Mouse (Mus musculus): ENCODE results near the gene Sec14l5.

DNA sequence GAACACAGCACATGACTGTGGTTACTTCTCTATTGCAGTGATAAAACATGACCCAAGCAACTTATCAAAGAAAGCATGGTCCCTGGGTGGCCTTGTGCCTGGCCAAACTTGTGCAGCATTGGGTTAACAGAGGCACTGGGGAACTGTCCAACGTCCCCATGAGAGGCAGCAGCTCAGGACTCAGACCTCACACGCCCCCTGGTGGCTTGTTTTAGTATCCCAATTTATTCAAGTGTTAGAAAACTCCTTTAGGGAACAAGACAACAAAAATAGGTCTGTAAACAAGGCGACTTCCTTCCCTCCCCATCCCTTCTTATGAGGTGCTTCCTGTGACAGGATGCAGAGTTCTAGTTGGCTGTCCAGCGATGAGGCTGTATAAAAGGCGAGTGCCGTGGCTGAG, 48.2 kb downstream of the Sec14l5 start:
- TF ChIP-seq CTCF (IDR thresholded peaks at IDR 0.05; ENCODE audit: insufficient read depth, low read depth, low read length) (0 out of 2 replicates have a peak, but pooled peaks have one; percentile 29), POLR2A (IDR thresholded peaks at IDR 0.05; ENCODE audit: insufficient read depth, low read depth, low read length) (no peak)

All from olfactory bulb, adult 2 months (tissue).